Mouse (Mus musculus): ENCODE data around the gene Zfp292. TPM values are rescaled to one million over a fixed set of nuclear protein-coding genes. Genes with fewer than 3 reads are reported as not detected.
"Not testable (repeated sequence)": the region's sequence is repeated elsewhere in the genome, so short reads cannot be mapped to it uniquely, and the experiment has no call there.

Gene Zfp292
- total RNA-seq (2021), result 1 to 10 TPM; 6.2 to 7.4 TPM
- long read RNA-seq, experiment 1, full-length matches to known transcripts, result 1 of 1 reads
- long read RNA-seq, experiment 1, partial matches to known transcripts, result 0 of 1 reads
- long read RNA-seq, experiment 1, other reads (novel, unspliced or antisense), result 0 of 1 reads
- long read RNA-seq, experiment 2, result 0 reads

DNA sequence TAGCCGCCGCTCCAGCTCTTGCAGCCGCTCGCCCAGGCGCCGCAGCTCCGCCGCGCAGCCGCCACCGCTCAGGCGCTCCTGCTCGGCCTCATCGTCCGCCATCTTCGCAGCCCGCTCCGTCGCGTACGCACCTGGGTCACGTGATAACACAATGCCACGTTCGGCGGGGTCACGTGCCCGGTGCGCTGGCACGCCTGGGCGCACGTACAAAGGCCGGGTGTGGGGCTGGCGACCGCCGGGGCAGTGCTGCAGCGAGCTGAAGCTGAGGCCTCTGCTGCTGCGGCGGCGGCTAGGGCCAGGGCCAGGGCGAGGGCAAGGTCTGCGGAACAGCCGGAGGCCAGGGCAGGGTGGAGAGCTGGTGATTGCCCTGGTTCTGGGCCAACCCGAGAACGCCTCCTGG lies at the start of gene Zfp292:
Zfp292 (minus strand) TSS at position 143 of the 400 bp plus-strand sequence.
- DNase-seq, result peak; percentile 89

- DNase-seq, result not testable (repeated sequence)
These were observed 45.6 kb upstream of the Zfp292 start for GRCm38 (mm10) chr4:34928386-34928785.

- DNase-seq, result no peak
These were observed 39.6 kb upstream of the Zfp292 start for GRCm38 (mm10) chr4:34922177-34922870.

DNA sequence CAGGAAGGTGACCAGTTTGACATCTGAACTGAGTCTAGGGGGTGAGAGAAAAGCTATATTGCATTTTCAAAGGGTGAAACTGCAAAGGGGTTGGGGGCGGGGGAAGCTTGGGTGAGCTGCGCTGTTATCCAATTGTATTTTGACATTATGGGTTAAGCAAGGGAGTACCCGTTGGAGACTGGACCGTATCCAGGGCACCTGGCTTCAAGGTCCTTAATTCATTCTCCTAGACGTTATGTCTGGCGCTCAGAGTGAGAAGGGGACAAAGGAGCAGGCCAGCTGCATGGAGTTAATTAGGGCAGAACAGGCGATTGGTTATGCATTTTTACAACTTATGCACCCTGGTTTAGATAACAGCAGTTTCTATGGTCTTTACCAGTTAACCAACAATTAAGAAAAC lies 34.6 kb upstream of the Zfp292 start:
- no peak for DNase-seq

- DNase-seq, result no peak
These were observed 29.4 kb upstream of the Zfp292 start for GRCm38 (mm10) chr4:34912171-34912570.

GRCm38 (mm10) chr4:34911401-34911800 lies 28.6 kb upstream of the Zfp292 start:
- DNase-seq, result no peak

- no peak for DNase-seq
These were observed 25.4 kb upstream of the Zfp292 start for GRCm38 (mm10) chr4:34908127-34908526.

GRCm38 (mm10) chr4:34907026-34907425 lies 24.3 kb upstream of the Zfp292 start:
- DNase-seq, result no peak

DNA sequence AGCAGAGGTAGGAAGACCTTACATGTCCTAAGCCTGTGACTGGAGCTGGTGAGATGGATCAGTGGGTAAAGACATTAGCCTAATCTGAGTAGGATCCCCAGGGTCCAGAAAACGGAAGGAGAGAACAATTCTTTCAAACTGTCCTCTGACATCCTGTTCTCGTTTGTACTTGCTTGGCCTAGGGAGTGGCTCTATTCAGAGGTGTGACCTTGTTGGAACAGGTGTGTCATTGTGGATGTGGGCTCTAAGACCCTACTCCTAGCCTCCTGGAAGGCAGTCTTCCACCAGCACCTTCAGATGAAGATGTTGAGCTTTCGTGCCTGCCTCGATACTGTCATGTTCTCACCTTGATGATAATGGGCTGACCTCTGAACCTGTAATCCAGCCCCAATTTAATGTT lies 23.4 kb upstream of the Zfp292 start:
- DNase-seq, result no peak

- no peak for DNase-seq
These were observed 22.6 kb upstream of the Zfp292 start for GRCm38 (mm10) chr4:34905396-34905795.

DNA sequence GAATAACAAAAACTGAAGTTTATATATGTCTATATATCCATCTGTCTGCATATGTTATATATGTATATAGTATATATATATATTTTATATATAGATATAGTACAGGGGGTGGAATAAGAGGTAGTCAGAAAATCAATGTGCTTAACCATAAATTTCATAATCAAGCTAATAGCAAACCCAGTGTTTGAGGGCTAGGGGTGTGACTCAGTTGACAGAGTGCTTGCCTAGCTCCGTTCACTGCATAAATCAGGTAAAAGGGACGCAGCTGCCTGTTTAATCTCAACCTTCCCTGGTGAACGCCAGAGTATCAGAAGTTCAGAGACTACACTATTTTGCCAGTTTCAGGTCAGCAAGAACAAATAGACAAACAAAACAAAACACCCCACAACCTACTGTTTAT lies 18.8 kb upstream of the Zfp292 start:
- DNase-seq, result not testable (repeated sequence)

DNA sequence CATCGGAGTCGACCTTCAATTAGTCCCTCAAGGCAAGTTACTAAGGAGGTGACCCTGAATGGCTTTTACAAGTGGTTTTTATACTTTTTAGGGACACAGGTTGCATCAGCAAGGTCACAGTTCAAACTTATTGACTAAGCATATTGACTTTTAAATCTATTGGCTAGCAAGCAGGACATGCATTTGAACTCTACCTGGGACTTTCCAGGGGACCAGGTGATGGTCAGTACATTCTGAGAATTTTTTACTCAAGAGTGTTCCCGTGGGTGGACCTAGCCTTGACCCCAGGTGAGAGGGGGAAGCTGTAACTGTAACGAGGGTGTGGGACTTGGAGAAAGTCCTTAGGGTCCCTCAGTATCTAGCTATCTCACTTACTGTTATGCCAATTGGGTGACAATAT lies 18.4 kb upstream of the Zfp292 start:
- no peak for DNase-seq

DNA sequence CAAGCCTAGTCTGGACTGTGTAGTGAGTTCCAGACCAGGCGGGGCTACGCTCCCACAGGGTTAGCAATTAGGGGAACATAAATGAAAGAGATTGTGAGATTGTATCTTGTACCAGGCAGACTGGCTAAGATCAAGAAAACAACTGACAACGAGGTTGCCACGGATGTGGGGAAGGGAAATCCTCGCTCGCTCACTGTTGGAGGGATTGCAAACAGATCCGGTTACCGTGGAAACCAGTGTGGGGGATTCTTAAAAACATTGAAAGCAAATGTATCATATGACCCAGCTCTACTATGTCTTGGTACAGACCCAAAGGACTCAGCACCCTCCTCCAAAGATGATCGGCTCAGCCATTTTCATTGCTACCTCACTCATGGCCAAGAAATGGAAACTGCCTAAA lies 17.4 kb upstream of the Zfp292 start:
- DNase-seq, result no peak

- no peak for DNase-seq
These were observed 16.6 kb upstream of the Zfp292 start for GRCm38 (mm10) chr4:34899322-34899721.

DNA sequence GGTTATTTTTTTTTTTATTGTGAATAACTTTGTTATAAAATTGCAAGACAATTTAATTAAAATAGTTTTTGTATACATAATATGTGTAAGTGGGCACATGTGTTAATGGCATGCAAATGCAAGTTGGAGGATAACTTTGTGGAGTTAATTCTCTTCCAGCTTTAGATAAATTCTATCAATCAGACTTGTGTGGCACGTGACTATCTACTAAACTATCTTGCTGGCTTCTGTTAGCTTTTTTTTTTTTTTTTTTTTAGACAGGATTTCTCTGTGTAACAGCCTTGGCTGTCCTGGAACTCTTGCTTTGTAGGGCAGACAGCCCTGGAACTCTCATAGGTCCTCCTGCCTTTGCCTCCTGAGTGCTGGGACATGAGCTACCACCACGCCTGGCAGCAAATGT lies 15.7 kb upstream of the Zfp292 start:
- DNase-seq, result no peak

DNA sequence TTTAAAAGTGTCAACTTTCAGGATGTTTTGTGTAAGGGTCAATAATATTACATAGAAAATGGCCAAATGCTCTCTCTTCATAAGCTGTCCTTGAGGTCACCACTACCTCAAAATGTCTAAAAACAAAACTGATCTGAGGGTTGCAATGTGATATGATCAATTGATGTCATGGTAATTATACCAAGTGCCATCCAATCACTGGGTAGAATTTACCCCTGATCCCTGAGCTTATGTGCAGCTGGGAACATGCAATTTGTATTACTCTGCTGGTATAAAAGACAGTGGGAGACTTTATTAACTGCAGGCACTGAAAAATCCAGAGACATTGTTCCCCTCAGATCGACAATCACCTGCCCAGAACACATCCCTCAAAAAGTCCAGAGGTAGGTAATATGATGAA lies 10.7 kb upstream of the Zfp292 start, which contains the start of gene Cga:
Cga (plus strand) TSS at position 301 of the 400 bp plus-strand sequence.
- DNase-seq, result no peak

- no peak for DNase-seq
These were observed 7.0 kb upstream of the Zfp292 start for GRCm38 (mm10) chr4:34889812-34890185.

GRCm38 (mm10) chr4:34889101-34889811 lies 6.5 kb upstream of the Zfp292 start:
- DNase-seq, result no peak

DNA sequence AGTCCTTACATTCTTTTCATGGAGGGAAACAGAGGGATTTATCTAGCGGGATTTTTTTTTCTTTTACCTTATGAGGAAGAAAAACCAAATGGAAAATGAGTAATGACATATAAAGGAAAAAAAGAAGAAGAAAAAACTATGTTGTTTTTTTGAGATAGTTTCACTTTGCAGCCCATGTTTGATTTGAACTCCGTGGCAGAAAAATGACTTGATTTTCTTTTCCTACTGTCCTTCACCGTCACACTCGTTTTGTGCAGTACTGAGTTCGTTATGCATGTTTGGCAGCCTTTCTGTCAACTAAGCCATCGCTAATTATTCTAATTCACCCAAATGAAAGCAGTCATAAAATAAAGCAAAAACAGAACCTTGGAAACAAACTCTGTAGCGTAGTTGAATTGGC lies 4.5 kb upstream of the Zfp292 start:
- DNase-seq, result no peak

- peak; percentile 76 for DNase-seq
These were observed 3.8 kb upstream of the Zfp292 start for GRCm38 (mm10) chr4:34886490-34887111.

- DNase-seq, result no peak
These were observed 3.0 kb upstream of the Zfp292 start for GRCm38 (mm10) chr4:34885631-34886351.

DNA sequence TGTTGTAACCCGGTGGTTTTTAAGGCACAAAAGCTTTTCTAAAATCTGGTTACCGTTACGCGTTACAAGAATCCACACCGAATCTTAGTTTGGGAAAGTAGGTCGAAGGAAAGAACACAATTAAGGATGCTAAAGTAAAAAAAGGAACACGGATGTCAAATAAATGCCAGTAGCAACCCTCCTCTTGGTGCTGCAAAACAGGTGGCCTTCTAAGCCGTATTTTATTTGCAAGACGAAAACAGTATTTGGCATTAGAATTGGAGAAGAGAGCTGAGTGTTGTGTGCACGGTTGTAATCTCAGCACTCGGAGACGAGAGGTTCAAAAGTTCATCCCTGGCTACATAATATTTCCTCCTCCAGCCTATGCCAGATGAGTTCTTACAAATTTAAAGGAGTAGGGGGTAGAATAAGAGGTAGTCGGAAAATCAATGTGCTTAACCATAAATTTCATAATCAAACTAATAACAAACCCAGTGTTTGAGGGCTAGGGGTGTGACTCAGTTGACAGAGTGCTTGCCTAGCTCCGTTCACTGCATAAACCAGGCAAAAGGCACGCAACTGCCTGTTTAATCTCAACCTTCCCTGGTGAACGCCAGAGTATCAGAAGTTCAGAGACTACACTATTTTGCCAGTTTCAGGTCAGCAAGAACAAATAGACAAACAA lies 738 bp upstream of the Zfp292 start:
- no peak for DNase-seq

All from gastrocnemius, postnatal 25 days (tissue).